Mouse (Mus musculus) gastrocnemius, adult 2 months (tissue): ENCODE measurements around the gene Llcfc1. TPM values are rescaled to one million over a fixed set of nuclear protein-coding genes. Genes with fewer than 3 reads are reported as not detected.

ENCODE experiments used
- DNase-seq: peaks from one replicate; pipeline ENCODE4 v3.0.0; 2022
- H3K27ac ChIP-seq: fragments of 200-600 bp; 2 replicates; pipeline ENCODE4 v1.8.1; 2022; ENCODE audit warnings: mild to moderate bottlenecking
- H3K4me3 ChIP-seq: fragments of 200-600 bp; 2 replicates; pipeline ENCODE4 v1.8.1; 2022; ENCODE audit warnings: mild to moderate bottlenecking, moderate library complexity
- CTCF ChIP-seq: fragments of 200-600 bp; IDR thresholded peaks from 2 replicates; pipeline ENCODE4 v1.8.1; 2022; ENCODE audit warnings: antibody characterized with exemption, mild to moderate bottlenecking, moderate library complexity
- intact Hi-C: fragments of 180-260 bp; cut with DNase I; formaldehyde crosslinking; loops from one replicate; pipeline ENCODE4 v1.15.1; 2025
- long read RNA-seq, 2 experiments: library from polyadenylated mRNA; stranded (forward); transcript quantifications; one replicate each; pipeline ENCODE4 v2.0.0; 2021
- total RNA-seq, 2 experiments: library from RNA; stranded (reverse); gene quantifications; 2 replicates each; pipeline ENCODE4 v1.2.3; 2021

The Llcfc1 gene
- not detected for total RNA-seq
- long read RNA-seq, experiment 1: 0 reads
- long read RNA-seq, experiment 2: 0 reads

GRCm38 (mm10) chr6:41684131-41684530, at the start of gene Llcfc1:
Gene Llcfc1 (plus strand): TSS chr6:41684431.
- Histone ChIP-seq H3K27ac (no peak within 1 kb of the TSS), H3K4me3 (no peak within 1 kb of the TSS)
- DNase-seq: no peak
- no peak for TF ChIP-seq CTCF
- intact Hi-C loops: no loop called here

- no peak overlapping the region for H3K27ac ChIP-seq
- intact Hi-C loops: no loop called here
- no peak for TF ChIP-seq CTCF
- DNase-seq: no peak
- no peak overlapping the region for H3K4me3 ChIP-seq
Observed at GRCm38 (mm10) chr6:41635211-41635610, 49.0 kb upstream of the Llcfc1 start.

GRCm38 (mm10) chr6:41636178-41636577, 48.1 kb upstream of the Llcfc1 start, which contains the start of gene Trpv6:
Gene Trpv6 (minus strand): TSS chr6:41636405.
- H3K27ac ChIP-seq: no peak within 1 kb of the TSS
- no peak within 1 kb of the TSS for H3K4me3 ChIP-seq
- no peak for DNase-seq
- intact Hi-C loops: no loop called here
- TF ChIP-seq CTCF: no peak

- Histone ChIP-seq H3K27ac (no peak overlapping the region), H3K4me3 (no peak overlapping the region)
- intact Hi-C loops: no loop called here
- no peak for DNase-seq
- no peak for TF ChIP-seq CTCF
Observed at GRCm38 (mm10) chr6:41637393-41637792, 46.8 kb upstream of the Llcfc1 start.

- H3K4me3 ChIP-seq: no peak overlapping the region
- no peak for DNase-seq
- no peak overlapping the region for H3K27ac ChIP-seq
- no peak for TF ChIP-seq CTCF
- intact Hi-C loops: no loop called here
Observed at GRCm38 (mm10) chr6:41637927-41638506, 46.2 kb upstream of the Llcfc1 start.

GRCm38 (mm10) chr6:41640449-41640848, 43.8 kb upstream of the Llcfc1 start:
- H3K4me3 ChIP-seq: no peak overlapping the region
- TF ChIP-seq CTCF: no peak
- H3K27ac ChIP-seq: no peak overlapping the region
- intact Hi-C loops: no loop called here
- DNase-seq: no peak

- intact Hi-C loops: no loop called here
- H3K4me3 ChIP-seq: no peak overlapping the region
- TF ChIP-seq CTCF: no peak
- DNase-seq: no peak
- no peak overlapping the region for H3K27ac ChIP-seq
Observed at GRCm38 (mm10) chr6:41641173-41641866, 42.9 kb upstream of the Llcfc1 start.

GRCm38 (mm10) chr6:41642765-41643164, 41.5 kb upstream of the Llcfc1 start:
- DNase-seq: no peak
- no peak for TF ChIP-seq CTCF
- Histone ChIP-seq H3K27ac (no peak overlapping the region), H3K4me3 (no peak overlapping the region)
- intact Hi-C loops: no loop called here

- Histone ChIP-seq H3K4me3 (no peak overlapping the region), H3K27ac (no peak overlapping the region)
- intact Hi-C loops: no loop called here
- no peak for TF ChIP-seq CTCF
- DNase-seq: no peak
Observed at GRCm38 (mm10) chr6:41643227-41643626, 41.0 kb upstream of the Llcfc1 start.

- DNase-seq: no peak
- no peak overlapping the region for H3K27ac ChIP-seq
Observed at GRCm38 (mm10) chr6:41646220-41646619, 38.0 kb upstream of the Llcfc1 start.

GRCm38 (mm10) chr6:41646672-41647071, 37.6 kb upstream of the Llcfc1 start:
- intact Hi-C loops: no loop called here
- no peak for TF ChIP-seq CTCF
- no peak for DNase-seq
- H3K4me3 ChIP-seq: no peak overlapping the region
- H3K27ac ChIP-seq: no peak overlapping the region

More at GRCm38 (mm10) chr6:41646220-41646619, 38.0 kb upstream of the Llcfc1 start:
- no peak overlapping the region for H3K4me3 ChIP-seq
- TF ChIP-seq CTCF: no peak
- intact Hi-C loops: no loop called here

- H3K27ac ChIP-seq: no peak overlapping the region
- H3K4me3 ChIP-seq: no peak overlapping the region
- intact Hi-C loops: no loop called here
- no peak for DNase-seq
- no peak for TF ChIP-seq CTCF
Observed at GRCm38 (mm10) chr6:41653173-41653572, 31.1 kb upstream of the Llcfc1 start.

GRCm38 (mm10) chr6:41654648-41655047, 29.6 kb upstream of the Llcfc1 start:
- no peak for DNase-seq
- intact Hi-C loops: no loop called here
- no peak overlapping the region for H3K27ac ChIP-seq
- H3K4me3 ChIP-seq: no peak overlapping the region
- TF ChIP-seq CTCF: no peak

GRCm38 (mm10) chr6:41658487-41658886, 25.7 kb upstream of the Llcfc1 start:
- Histone ChIP-seq H3K27ac (no peak overlapping the region), H3K4me3 (no peak overlapping the region)
- no peak for TF ChIP-seq CTCF
- intact Hi-C loops: no loop called here
- no peak for DNase-seq
